In genomic region chr2:18799966-18800645, GRCm38 (mm10) we compare ENCODE assay signal across 8 mouse cellular contexts.
A peak's percentile ranks its signal among the peaks of the same experiment; 100 is the strongest.
DNase-seq lines count a peak whose midpoint lies in the region; ATAC-seq and TF ChIP-seq lines count a peak whose summit lies in the region.

No protein-coding gene starts in this region.

- no peak overlapping the region for H3K9ac ChIP-seq in ES-E14 (ENCODE audit: insufficient read depth, low read depth, low read length, poor library complexity, severe bottlenecking)

- H3K27me3 ChIP-seq in hindbrain, embryonic 10.5 days (ENCODE audit: insufficient read depth, poor library complexity, severe bottlenecking), result peaks cover 90% of the 10 kb centered on the region

- WGBS in hindbrain, embryonic 10.5 days, result under 1% methylated on average over 46 of the region's 46 CpGs

- no peak for ATAC-seq in erythroid progenitor cell, adult 5-6 weeks (replicated peaks; ENCODE audit: low FRiP score, poor library complexity, severe bottlenecking)

- H3K4me3 ChIP-seq in ES-E14 (ENCODE audit: insufficient read depth in 1 of 2, low read depth in 1 of 2, low read length in 2 of 2, poor library complexity in 1 of 2, severe bottlenecking in 1 of 2), result peak overlapping the region; percentile 45 to 52
- H3K4me3 ChIP-seq in bone marrow macrophage, adult 2 months (ENCODE audit: insufficient read depth, low read length), result peak overlapping the region; percentile 62
- H3K4me3 ChIP-seq in embryonic fibroblast, embryonic 13.5 days (ENCODE audit: insufficient read depth, low read length), result peak overlapping the region; percentile 23
- H3K4me3 ChIP-seq in hindbrain, embryonic 10.5 days, result peak overlapping the region; percentile 58

- no peaks in the 10 kb centered on the region for H3K9me3 ChIP-seq in ES-E14 (ENCODE audit: control insufficient read depth, insufficient read depth, low read depth, low read length)
- no peaks in the 10 kb centered on the region for H3K9me3 ChIP-seq in hindbrain, embryonic 10.5 days

- DNase-seq in ES-E14 (ENCODE audit: low read depth, low spot score), result peak; percentile 19
- peak; percentile 82 for DNase-seq in hindbrain, embryonic 10.5 days (ENCODE audit: low spot score)
- peak; percentile 74 to 75 for DNase-seq in layer of hippocampus, postnatal 36 days
- DNase-seq in lung, postnatal 14 days, result peak; percentile 9
- DNase-seq in retina, embryonic 14.5 days (ENCODE audit: low spot score), result peak; percentile 81

- in situ Hi-C loops in ES-E14 (cut with MboI; ENCODE audit: low sequenced_read_pairs in 2 of 2, unreplicated experiment in 2 of 2), result no loop called here

- no peak overlapping the region for H3K27ac ChIP-seq in ES-E14 (ENCODE audit: insufficient read depth, low read depth, low read length, poor library complexity, severe bottlenecking)
- H3K27ac ChIP-seq in bone marrow macrophage, adult 2 months (ENCODE audit: insufficient read depth, low read depth, low read length), result no peak overlapping the region
- H3K27ac ChIP-seq in embryonic fibroblast, embryonic 13.5 days (ENCODE audit: insufficient read depth, low read length), result no peak overlapping the region
- peak overlapping the region; percentile 80 for H3K27ac ChIP-seq in hindbrain, embryonic 10.5 days

- no peaks in the 10 kb centered on the region for H3K36me3 ChIP-seq in ES-E14 (ENCODE audit: control insufficient read depth, insufficient read depth, low read length, poor library complexity, severe bottlenecking)
- no peaks in the 10 kb centered on the region for H3K36me3 ChIP-seq in hindbrain, embryonic 10.5 days

- H3K4me1 ChIP-seq in ES-E14 (ENCODE audit: control insufficient read depth in 2 of 2, insufficient read depth in 2 of 2, low read length in 2 of 2, poor library complexity in 1 of 2), result no peaks in the 10 kb centered on the region
- H3K4me1 ChIP-seq in bone marrow macrophage, adult 2 months (ENCODE audit: control insufficient read depth, insufficient read depth, low read length), result peaks cover 10% of the 10 kb centered on the region
- H3K4me1 ChIP-seq in embryonic fibroblast, embryonic 13.5 days (ENCODE audit: control insufficient read depth, insufficient read depth, low read length), result peaks cover 4% of the 10 kb centered on the region; the same call in 1 of the 2 replicates
- H3K4me1 ChIP-seq in hindbrain, embryonic 10.5 days (replicated peaks), result peaks cover 43% of the 10 kb centered on the region

- peak; percentile 31 for TF ChIP-seq CTCF in bone marrow macrophage, adult 2 months (IDR thresholded peaks at IDR 0.05; ENCODE audit: low read depth, low read length)
- TF ChIP-seq CTCF in embryonic fibroblast, embryonic 13.5 days (IDR thresholded peaks at IDR 0.05; ENCODE audit: borderline replicate concordance, insufficient read depth, low read length), result no peak

- TF ChIP-seq POLR2A in bone marrow macrophage, adult 2 months (IDR thresholded peaks at IDR 0.05; ENCODE audit: borderline replicate concordance, low read depth, low read length), result no peak
- no peak for TF ChIP-seq POLR2A in embryonic fibroblast, embryonic 13.5 days (IDR thresholded peaks at IDR 0.05; ENCODE audit: low read depth, low read length)

TF ChIP-seq in ES-E14, 5 proteins besides CTCF, POLR2A, EP300 and RAD21:
- TF ChIP-seq MAFK (IDR thresholded peaks at IDR 0.05; ENCODE audit: insufficient read depth, low read depth, low read length) (no peak), HCFC1 (IDR thresholded peaks at IDR 0.05; ENCODE audit: borderline replicate concordance, insufficient read depth, low read length) (no peak), CHD2 (IDR thresholded peaks at IDR 0.05; ENCODE audit: low read depth, low read length) (no peak), ZC3H11A (IDR thresholded peaks at IDR 0.05; ENCODE audit: borderline replicate concordance, low read depth, low read length) (no peak), ZNF384 (IDR thresholded peaks at IDR 0.05; ENCODE audit: low read depth, low read length) (no peak)

Comparison
In these comparisons a context has a peak if more than half of its experiments do, and no peak if none do; other contexts are left out.
1. DNase-seq: peak in every context shown above with its lines; median percentile 82 in hindbrain, embryonic 10.5 days; 81 in retina, embryonic 14.5 days; 74 in layer of hippocampus, postnatal 36 days; 19 in ES-E14; 9 in lung, postnatal 14 days.